Mouse (Mus musculus) liver, adult (tissue): Measurements from ENCODE around the gene Gm20388.

Source experiments
- GATA4 ChIP-seq: IDR thresholded peaks from 2 replicates; pipeline ENCODE4 v1.6.1; 2014; ENCODE audit warnings: mild to moderate bottlenecking, low read length; ENCODE audit not compliant: insufficient replicate concordance

Gene Gm20388

GRCm38 (mm10) chr8:120948050-120948595 is 1037.5 kb downstream of the Gm20388 start:
- TF ChIP-seq GATA4, result no peak

DNA sequence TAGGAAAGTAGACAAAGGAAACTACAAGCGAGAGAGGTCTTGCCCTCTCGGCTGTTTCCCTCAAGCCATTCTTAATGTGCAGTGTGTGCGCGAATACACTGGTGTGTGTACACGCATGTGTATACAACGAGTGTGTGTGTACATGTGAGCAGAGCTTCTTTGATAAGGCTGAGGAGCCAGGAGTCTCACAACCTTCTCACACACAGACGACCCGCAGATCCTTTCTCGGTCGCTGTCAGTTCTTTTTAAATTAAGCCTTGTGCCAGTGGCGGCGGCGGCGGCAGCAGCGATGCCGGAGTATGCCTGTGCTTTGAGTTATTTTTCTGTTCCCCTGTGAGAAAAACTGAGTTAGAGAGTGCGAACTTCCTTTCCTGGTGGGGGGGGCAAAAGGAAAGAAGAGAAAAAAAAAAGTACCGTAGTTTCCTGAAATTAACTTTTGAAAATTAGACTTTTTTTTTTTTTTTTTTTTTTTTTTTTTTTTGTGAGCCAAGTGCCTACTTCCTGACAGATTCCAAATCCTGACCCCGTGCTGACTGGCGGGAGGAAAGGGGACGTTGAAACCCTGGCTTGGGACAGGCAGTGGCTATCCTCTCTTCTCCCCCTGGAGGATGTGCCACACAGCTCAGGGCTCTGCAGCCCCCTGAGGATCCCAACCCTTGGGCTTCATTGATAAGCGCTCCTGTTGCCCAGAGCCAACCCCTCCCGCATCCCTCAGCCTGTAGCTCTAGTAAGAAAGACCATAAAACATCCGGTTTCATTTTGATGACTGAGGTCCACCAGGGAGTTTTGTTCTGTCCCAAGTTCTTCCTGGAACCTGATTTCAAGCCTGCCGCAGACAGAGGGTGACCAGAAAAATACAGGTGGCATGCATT is 1038.2 kb downstream of the Gm20388 start:
- TF ChIP-seq GATA4, result no peak

DNA sequence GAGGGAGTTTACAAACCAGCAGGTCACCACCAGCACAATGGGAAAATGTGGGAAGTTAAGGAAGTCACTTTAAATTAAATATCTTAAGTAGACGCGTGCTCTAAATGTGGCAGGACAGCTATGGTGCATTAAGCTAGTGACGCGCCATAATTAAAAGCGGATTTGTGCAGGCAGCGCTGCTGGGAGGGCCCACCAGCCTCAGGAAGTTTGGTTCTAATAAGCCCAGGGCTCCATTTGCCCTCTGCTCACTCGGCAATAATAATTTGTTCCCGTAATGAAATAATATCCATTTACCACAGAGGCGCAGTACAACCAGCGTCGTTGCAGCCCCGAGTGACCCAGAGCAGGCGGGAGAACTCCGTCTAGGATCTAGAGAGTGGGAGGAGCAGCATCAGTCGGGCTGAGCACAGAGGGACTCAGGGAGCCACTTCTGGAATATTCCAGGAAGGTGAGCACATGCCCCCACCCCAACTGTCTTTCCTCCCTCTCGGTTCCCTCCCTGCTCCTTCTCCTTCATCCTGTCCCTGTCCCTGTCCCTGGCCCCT is 1040.1 kb downstream of the Gm20388 start:
- TF ChIP-seq GATA4, result no peak

- no peak for TF ChIP-seq GATA4
Measured at GRCm38 (mm10) chr8:120959470-120959891, 1048.8 kb downstream of the Gm20388 start.

DNA sequence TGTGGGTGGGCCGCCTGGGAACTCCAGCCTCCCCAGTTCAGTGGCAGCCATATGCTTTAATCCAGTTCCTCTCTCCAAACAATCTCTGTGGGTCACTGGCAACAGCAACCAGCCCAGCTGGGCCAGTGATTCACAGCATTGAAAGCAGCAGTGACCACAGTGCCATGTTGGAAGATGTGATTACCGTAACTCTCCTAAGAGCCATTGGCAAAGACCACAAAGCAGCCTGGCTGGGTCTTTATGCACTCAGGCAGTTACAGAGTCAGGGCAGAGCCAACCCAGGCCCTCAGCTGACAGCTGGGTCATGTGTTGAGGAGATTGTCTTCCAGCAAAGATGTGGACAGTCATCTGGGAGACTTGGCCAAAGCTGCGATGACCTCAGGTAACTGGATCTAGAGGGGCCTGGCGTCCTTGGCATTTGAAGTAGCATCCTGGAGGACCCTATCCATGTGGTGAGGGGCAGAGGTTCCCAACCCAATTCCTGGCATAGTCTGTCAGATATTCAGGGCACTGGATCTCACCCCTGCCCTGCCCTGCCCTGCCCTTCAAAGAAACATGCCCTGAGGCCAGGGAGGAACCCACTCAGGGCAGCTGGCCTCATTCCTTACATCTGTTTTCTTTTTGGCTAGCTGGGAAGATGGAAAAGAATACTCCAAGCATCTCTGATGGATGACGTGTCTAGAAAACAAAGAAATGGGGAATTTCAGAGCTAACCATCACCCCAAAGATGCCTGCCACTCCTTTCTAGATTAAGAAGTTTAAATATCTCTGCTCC is 1052.2 kb downstream of the Gm20388 start:
- TF ChIP-seq GATA4, result no peak

GRCm38 (mm10) chr8:120966557-120966956 is 1055.9 kb downstream of the Gm20388 start:
- no peak for TF ChIP-seq GATA4

DNA sequence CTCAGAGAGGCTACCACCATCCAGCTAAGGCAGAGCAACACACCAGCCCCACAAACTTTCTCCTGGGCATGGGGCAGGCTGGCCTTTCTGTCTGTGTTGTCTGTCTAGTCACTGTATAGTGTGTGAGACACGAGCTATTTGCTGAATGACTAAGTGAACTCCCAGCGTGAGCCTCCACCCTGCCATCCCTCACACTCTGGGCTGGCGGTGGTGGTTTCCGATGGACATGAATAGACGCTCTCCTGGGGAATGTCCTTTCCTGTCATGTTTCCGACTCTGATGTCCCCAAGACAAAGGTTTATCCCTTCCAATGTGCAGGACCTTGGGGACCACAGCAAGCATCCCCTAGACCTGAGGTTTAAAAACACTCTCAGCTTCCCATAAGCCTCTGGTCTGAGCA is 1057.7 kb downstream of the Gm20388 start:
- TF ChIP-seq GATA4, result no peak

GRCm38 (mm10) chr8:120970346-120970745 is 1059.7 kb downstream of the Gm20388 start:
- TF ChIP-seq GATA4, result no peak

DNA sequence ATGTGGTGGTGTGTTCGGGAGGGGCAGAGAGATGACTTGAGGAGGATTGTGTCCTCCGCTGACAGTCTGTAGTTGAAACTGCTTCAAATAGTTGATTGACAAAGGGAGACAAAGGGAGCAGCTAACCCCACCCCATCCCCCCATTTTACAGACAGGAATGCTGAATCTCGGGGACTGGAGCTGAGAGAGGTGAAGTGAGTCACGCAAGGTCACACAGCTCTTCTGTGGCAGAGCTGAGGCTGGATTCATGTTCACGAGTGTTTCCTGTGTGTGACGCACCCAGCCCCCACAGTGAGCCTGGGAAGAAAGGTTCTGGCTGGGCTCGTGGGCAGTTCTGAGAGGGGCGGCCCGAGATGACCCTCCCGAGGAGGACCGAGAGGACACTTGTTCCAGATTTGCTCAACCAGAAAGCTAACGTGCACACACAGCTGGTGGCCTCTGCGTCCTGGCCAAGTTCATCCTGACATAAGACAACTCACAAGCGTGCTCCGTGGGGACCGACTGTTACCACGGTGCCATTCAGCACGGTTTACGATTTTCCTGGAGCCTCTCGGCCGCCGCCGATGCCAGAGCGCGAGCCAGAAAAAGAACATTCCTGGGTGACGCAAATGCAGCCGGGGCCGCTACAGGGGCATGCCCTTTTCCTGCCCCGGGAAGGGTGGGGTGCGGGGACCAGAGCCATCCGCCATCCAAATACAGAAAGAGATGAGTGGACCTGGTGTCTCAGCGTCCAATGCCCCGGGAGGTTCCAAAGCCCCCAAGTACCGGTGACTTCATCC is 1061.2 kb downstream of the Gm20388 start:
- TF ChIP-seq GATA4, result no peak

- no peak for TF ChIP-seq GATA4
Measured at GRCm38 (mm10) chr8:120973046-120973445, 1062.4 kb downstream of the Gm20388 start.

- no peak for TF ChIP-seq GATA4
Measured at GRCm38 (mm10) chr8:120977131-120977530, 1066.5 kb downstream of the Gm20388 start.

DNA sequence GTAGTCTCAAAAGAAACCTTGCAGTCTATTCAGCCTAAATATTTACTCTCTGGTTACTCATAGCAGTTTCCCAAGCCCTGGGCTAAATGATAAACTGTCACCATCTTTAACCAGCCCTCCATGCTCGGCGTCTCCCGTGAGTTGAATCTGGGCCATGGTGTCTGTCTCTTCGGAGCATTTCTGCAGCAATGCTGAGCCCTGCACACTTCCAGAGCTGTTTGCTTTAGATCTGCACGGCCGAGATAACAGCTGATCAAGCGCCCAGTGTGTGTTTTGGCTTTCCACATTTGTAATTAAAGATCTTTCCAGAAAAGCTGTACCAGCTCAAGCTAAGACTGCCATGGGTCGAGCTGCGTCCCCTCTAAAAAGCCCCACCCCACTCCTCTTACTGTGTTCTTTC is 1068.6 kb downstream of the Gm20388 start:
- no peak for TF ChIP-seq GATA4

- no peak for TF ChIP-seq GATA4
Measured at GRCm38 (mm10) chr8:120980948-120981347, 1070.3 kb downstream of the Gm20388 start.

- TF ChIP-seq GATA4, result no peak
Measured at GRCm38 (mm10) chr8:120984888-120985287, 1074.2 kb downstream of the Gm20388 start.

DNA sequence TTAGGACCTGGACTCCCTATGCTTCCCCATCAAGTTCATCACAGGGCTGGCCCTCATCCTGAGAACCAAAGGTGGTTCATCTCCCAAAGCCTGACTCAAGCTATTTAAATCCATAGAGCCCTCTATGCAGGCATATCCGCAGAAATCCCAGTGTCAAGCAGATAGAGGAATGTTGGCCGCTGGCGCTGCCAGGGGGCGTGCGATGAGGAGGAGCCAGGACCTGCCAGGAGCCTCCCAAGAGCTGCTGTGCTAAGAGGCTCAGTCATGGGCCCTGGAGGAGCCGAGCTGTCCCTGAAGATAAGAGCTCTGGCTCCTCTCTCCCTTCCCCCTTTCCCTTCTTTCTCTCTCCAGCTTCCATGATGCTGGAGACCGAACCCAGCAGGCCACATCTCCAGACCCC is 1075.4 kb downstream of the Gm20388 start:
- TF ChIP-seq GATA4, result no peak

GRCm38 (mm10) chr8:120993738-120994137 is 1083.1 kb downstream of the Gm20388 start:
- no peak for TF ChIP-seq GATA4
